Mouse (Mus musculus) embryonic fibroblast, embryonic 13.5 days (primary cell): ENCODE measurements around the gene Col1a2. TPM values are rescaled to one million over a fixed set of nuclear protein-coding genes. Genes with fewer than 3 reads are reported as not detected.

ENCODE experiments used
- H3K27ac ChIP-seq: 2 replicates; pipeline ENCODE4 v1.5.1; 2012; ENCODE audit warnings: low read length, control low read depth, inconsistent platforms; ENCODE audit not compliant: insufficient read depth
- H3K4me1 ChIP-seq: 2 replicates; pipeline ENCODE4 v1.6.1; 2011; ENCODE audit warnings: low read length; ENCODE audit not compliant: control insufficient read depth, insufficient read depth
- H3K4me3 ChIP-seq: 2 replicates; pipeline ENCODE4 v1.5.1; 2011; ENCODE audit warnings: mild to moderate bottlenecking, control low read depth, low read length; ENCODE audit not compliant: insufficient read depth
- CTCF ChIP-seq: IDR thresholded peaks from 2 replicates; pipeline ENCODE4 v1.5.1; 2011; ENCODE audit warnings: mild to moderate bottlenecking, control low read depth, low read length, moderate library complexity, borderline replicate concordance; ENCODE audit not compliant: insufficient read depth
- POLR2A ChIP-seq: IDR thresholded peaks from 2 replicates; pipeline ENCODE4 v1.6.1; 2011; ENCODE audit warnings: low read depth, mild to moderate bottlenecking, control low read depth, low read length, moderate library complexity
- polyA plus RNA-seq: library from polyadenylated mRNA; stranded (reverse); fragments of >200 nt; gene quantifications from 2 replicates; pipeline ENCODE4 v1.2.4, GENCODE M21; 2011; ENCODE audit warnings: low read depth; ENCODE audit not compliant: missing spikeins, insufficient read length

The Col1a2 gene
- polyA plus RNA-seq, 1 experiment, result 4,838 TPM

DNA sequence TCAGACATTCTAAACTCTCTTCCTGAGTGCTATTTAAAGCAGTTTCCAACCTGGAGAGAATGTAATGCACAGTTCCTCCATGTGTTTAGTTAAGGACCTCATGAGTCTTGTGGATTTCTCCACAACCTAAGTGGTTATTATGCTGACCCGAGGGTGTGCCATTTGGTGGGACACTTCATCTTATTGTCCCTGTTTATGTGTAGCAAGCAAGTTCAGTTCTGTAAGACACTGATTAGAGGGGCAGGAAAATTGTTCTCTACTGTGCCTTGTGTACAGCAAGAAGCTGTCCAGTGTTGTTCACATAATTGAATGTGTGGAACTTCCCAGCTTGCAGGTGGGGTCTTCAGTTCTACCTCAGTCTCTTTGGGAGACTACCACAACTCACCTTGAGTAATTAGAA, 15.6 kb upstream of the Col1a2 start:
- Histone ChIP-seq H3K4me3 (peak overlapping the region; percentile 17; the same call in 1 of the 2 replicates), H3K27ac (peak overlapping the region; percentile 100), H3K4me1 (peaks cover 15% of the 10 kb centered on the region)
- no peak for TF ChIP-seq CTCF
- peak; percentile 48 for TF ChIP-seq POLR2A

DNA sequence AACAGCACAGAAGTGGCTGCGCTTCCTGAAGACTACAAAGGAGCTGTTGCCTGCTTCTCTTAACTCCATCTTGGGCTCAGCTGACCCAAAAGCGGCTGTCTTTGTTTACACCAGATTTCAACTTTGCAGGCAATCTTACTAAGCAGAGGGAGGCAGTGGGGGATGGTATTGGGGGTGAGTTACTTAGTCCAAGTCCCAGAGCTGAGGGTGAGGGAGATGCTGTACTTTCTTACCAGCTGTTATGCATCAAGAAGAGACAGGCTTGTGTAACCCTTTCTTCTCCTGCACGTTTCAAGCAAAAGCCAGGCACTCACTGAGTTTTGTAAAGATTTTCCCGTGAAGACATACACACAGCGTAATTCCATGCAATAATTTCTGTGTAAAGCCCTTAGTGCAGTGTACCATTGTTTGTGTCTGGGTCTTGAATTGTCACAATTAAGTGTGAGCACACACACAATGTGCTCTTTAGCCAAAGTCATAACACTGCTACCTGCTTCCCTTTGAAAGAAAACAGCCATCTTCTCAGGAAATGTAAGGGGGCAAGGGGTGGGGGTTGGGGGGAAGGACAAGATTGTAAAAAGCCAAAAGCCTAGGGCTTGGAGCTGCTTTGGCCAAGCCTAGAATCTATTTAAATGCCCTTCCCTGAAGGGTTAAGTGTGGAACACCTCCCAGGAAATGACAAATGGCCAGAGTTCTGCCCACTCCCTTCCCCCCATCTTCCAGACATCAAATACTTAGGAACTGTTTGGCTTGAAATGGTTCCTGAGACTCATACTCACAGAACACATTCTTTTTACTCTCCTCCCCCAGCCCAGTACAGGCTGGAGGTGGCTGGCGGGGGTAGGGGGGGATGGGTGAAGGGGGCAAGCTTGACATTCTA, 15.0 kb upstream of the Col1a2 start:
- TF ChIP-seq CTCF (no peak), POLR2A (no peak)
- peak overlapping the region; percentile 17; the same call in 1 of the 2 replicates for H3K4me3 ChIP-seq
- peak overlapping the region; percentile 100 for H3K27ac ChIP-seq
- H3K4me1 ChIP-seq, result peaks cover 14% of the 10 kb centered on the region

DNA sequence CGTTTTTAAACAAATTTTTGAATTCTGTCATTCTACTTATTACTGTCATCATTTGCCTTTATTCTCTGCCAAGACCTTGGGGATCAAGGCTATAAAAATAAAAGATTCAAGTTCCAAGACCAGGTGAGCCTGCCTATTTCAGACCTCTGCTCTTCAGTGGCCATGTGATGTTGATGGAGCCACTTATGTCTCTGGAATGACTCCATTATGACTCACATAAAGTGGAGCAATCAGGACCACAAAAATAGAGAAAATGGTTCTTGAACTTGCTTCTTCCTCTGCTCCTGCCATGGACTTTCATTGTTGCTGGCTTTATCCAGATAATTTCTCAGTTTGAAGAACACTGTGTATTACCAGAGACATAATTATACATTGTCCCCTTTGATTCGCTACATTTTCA, 10.9 kb upstream of the Col1a2 start:
- TF ChIP-seq CTCF (no peak), POLR2A (no peak)
- H3K4me1 ChIP-seq, result peaks cover 8% of the 10 kb centered on the region
- H3K27ac ChIP-seq, result peak overlapping the region; percentile 23; the same call in 1 of the 2 replicates
- H3K4me3 ChIP-seq, result no peak overlapping the region

DNA sequence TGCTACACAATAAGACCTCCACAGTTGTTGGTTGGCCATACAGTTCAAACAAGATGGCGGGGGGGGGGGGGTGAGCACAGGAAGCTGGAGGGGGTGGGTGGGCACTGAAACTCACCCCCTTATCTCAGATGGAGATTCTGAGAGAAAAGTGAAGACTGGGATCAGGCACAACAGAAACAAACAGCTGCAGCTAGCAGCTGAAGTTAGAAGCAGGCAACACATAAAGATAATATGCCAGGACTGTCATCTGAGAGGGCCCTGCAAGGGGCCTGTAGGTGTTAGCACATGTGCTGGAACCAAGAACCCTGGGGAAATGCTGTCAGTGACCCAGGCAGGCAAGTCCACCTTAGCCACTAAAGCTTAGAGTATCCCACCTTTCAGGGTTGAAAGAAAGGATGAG, 8.2 kb upstream of the Col1a2 start:
- TF ChIP-seq POLR2A (no peak), CTCF (no peak)
- no peak overlapping the region for H3K4me3 ChIP-seq
- H3K4me1 ChIP-seq, result no peaks in the 10 kb centered on the region
- no peak overlapping the region for H3K27ac ChIP-seq

DNA sequence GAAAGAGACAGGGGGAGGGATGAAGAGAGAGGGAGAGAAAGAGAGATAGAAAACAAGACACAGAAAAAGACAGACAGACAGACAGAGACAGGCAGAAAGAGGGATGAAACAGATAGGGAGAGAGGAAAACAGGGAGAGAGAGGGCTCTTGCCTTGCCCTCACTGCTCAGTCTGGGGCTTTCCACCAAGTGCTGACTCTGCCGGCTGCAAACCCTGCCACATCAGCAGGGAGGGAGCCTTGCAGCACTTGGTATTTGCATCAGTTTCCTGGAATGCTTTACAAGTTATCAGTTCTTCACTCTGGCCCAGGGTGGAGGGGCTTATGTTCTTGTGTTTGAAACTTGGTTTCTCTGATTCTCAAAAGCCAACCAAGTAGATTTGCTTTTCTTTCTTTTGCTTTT, 1.5 kb upstream of the Col1a2 start:
- TF ChIP-seq CTCF (no peak), POLR2A (peak; percentile 89)
- Histone ChIP-seq H3K4me1 (peaks cover 6% of the 10 kb centered on the region), H3K4me3 (peak overlapping the region; percentile 35), H3K27ac (peak overlapping the region; percentile 98)

DNA sequence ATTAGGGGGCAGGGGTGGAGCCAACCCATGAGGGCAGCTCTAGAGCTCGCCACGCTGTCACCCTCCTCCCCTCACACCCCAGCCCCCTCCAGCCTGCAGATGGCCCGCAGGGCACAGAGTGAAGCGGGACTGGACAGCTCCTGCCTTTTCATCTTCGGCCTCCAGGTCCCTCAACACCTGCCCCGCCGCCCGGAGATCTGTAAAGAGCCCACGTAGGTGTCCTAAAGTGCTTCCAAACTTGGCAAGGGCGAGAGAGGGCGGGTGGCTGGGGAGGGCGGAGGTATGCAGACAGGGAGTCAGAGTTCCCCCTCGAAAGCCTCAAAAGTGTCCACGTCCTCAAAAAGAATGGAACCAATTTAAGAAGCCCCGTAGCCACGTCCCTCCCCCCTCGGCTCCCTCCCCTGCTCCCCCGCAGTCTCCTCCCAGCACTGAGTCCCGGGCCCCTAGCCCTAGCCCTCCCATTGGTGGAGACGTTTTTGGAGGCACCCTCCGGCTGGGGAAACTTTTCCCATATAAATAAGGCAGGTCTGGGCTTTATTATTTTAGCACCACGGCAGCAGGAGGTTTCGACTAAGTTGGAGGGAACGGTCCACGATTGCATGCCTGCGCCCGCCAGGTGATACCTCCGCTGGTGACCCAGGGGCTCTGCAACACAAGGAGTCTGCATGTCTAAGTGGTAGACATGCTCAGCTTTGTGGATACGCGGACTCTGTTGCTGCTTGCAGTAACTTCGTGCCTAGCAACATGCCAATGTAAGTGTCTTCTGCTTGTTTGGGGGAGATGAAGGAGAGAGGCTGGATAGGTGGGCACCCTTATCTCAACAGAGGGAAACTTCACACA, 764 bp downstream of the Col1a2 start:
- TF ChIP-seq CTCF (no peak), POLR2A (peak; percentile 100)
- Histone ChIP-seq H3K4me3 (peak overlapping the region; percentile 71), H3K27ac (peak overlapping the region; percentile 89), H3K4me1 (peaks cover 6% of the 10 kb centered on the region)

DNA sequence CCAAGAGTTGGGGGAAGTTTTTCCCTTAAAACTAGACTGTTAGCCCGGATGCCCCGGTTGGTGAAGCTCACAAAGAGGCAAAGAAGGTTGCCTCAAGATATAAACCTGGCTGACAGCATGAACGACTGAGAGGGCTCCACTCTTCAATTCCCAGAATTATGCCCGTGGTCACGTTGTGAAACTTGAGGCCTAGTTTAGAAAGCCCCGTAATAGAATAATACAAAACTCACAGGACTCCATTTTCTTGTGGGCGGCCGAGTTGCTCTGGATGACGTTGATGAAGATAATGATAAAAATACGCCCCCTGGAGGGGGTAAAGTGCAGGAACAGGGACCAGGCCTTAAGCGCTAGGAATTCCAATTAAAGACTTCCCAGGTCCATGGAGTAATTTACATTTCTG, 1.5 kb downstream of the Col1a2 start:
- H3K4me1 ChIP-seq, result peaks cover 6% of the 10 kb centered on the region
- H3K4me3 ChIP-seq, result peak overlapping the region; percentile 71
- TF ChIP-seq CTCF (no peak), POLR2A (no peak)
- peak overlapping the region; percentile 83 for H3K27ac ChIP-seq

DNA sequence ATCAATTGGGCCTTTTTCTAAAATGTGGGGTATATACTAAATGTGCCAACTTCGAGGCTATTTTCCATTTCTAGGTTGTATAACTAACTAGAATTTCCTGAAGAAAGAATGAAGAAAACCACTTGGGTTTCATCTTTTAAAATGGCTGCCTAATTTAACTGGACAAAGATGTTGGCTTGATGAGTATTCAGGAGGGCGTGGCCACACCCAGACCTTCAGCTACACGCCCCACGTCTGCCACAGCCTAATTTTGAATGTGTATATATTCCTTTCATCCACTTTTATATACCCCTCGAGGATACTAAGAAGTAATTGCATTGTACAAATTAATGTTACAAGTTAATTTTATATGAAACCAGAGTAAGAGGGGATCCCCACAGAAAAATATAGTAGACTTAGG, 2.2 kb downstream of the Col1a2 start:
- H3K27ac ChIP-seq, result peak overlapping the region; percentile 83
- TF ChIP-seq POLR2A (no peak; the same call in 1 of the 2 replicates), CTCF (no peak)
- peak overlapping the region; percentile 71 for H3K4me3 ChIP-seq
- peaks cover 8% of the 10 kb centered on the region for H3K4me1 ChIP-seq

DNA sequence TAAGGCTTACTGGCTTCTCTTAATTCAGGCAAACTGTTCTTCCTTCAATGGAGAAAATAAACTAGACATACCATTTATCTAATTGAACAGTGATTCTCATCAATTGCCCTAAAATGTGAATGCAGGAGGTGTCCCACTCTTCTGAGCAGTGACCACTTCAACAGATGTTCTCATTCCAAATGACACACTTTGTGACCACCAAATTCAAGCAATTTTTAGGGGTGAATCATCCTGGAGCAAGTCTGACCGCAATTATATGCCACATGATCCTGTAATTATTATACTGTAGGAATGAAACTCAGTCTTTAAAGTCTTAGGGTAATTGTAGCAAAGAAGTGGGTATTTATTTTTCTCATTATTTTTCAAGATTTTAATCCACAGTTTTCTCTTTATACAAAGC, 2.7 kb downstream of the Col1a2 start:
- Histone ChIP-seq H3K4me3 (peak overlapping the region; percentile 90), H3K4me1 (peaks cover 4% of the 10 kb centered on the region), H3K27ac (peak overlapping the region; percentile 83)
- TF ChIP-seq POLR2A (peak; percentile 82), CTCF (no peak)
